Mouse (Mus musculus) kidney, adult 2 months (tissue): ENCODE measurements around the gene Tnfaip2. TPM values are rescaled to one million over a fixed set of nuclear protein-coding genes. Genes with fewer than 3 reads are reported as not detected.

Experiments used
- DNase-seq: peaks from one replicate; pipeline ENCODE4 v3.0.0; 2021
- H3K27ac ChIP-seq: fragments of 200-500 bp; 2 replicates; pipeline ENCODE4 v1.5.1; 2012; ENCODE audit warnings: low read depth, low read length, control low read depth, inconsistent platforms; ENCODE audit not compliant: insufficient read depth
- H3K27me3 ChIP-seq: fragments of 200-500 bp; replicated peaks from 2 replicates; pipeline ENCODE4 v1.6.1; 2012; ENCODE audit warnings: mild to moderate bottlenecking, moderate library complexity, low read length, inconsistent platforms; ENCODE audit not compliant: control insufficient read depth, insufficient read depth
- H3K36me3 ChIP-seq: fragments of 200-500 bp; 2 replicates; pipeline ENCODE4 v1.6.1; 2012; ENCODE audit warnings: mild to moderate bottlenecking, moderate library complexity, low read length, inconsistent platforms; ENCODE audit not compliant: control insufficient read depth, insufficient read depth
- H3K4me1 ChIP-seq: fragments of 200-500 bp; 2 replicates; pipeline ENCODE4 v1.6.1; 2011; ENCODE audit warnings: low read length; ENCODE audit not compliant: control insufficient read depth, insufficient read depth
- H3K4me3 ChIP-seq: fragments of 200-500 bp; 2 replicates; pipeline ENCODE4 v1.5.1; 2011; ENCODE audit warnings: mild to moderate bottlenecking, low read depth, low read length, control low read depth; ENCODE audit not compliant: insufficient read depth
- CTCF ChIP-seq: fragments of 200-500 bp; conservative IDR thresholded peaks from 2 replicates; pipeline ENCODE4 v1.5.1; 2011; ENCODE audit warnings: low read depth, mild to moderate bottlenecking, control low read depth, low read length, moderate library complexity, mixed read lengths; ENCODE audit not compliant: insufficient read depth, insufficient read length
- POLR2A ChIP-seq: fragments of 200-500 bp; IDR thresholded peaks from one replicate; pipeline ENCODE4 v1.6.1; 2011; ENCODE audit warnings: low read depth, low read length, control low read depth
- WGBS: fragments of 180-500 bp; shearing (Covaris S2); methylation state at CpG from one replicate; pipeline ENCODE4 v1.1.7; 2018; 5-methylcytosine and 5-hydroxymethylcytosine counted together
- polyA plus RNA-seq: library from polyadenylated mRNA; depleted of rRNA; stranded (reverse); fragments of >200 nt; gene quantifications from 2 replicates; pipeline ENCODE4 v1.2.3, GENCODE M21; 2012

Tnfaip2 gene
- polyA plus RNA-seq, 1 experiment: 48.5 TPM

DNA sequence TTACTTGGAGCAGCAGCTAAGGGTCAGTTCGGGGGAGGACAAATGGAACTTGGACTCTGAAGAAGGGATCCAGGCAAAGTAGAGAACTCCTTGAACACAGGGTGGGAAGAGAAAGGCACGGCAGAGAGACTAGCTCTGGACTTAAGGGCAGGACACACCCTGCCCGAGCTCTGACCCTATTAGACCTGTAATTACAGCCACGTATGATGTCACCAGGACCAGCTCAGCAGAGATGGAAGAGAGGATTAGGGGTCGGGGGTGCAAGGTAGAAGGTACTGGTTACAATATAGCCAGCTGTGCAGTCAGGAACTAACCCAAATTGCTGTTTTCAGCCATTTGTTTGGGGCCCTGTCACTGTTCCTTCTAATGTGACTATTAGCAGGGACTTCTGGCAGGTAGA, 19.4 kb upstream of the Tnfaip2 start:
- Histone ChIP-seq H3K27me3 (no peaks in the 10 kb centered on the region), H3K4me1 (no peaks in the 10 kb centered on the region; the same call in 1 of the 2 replicates), H3K36me3 (no peaks in the 10 kb centered on the region), H3K4me3 (no peak overlapping the region), H3K27ac (no peak overlapping the region)
- WGBS: 61% methylated on average over 5 of the region's 5 CpGs
- no peak for DNase-seq
- TF ChIP-seq CTCF: no peak
- no peak for TF ChIP-seq POLR2A

DNA sequence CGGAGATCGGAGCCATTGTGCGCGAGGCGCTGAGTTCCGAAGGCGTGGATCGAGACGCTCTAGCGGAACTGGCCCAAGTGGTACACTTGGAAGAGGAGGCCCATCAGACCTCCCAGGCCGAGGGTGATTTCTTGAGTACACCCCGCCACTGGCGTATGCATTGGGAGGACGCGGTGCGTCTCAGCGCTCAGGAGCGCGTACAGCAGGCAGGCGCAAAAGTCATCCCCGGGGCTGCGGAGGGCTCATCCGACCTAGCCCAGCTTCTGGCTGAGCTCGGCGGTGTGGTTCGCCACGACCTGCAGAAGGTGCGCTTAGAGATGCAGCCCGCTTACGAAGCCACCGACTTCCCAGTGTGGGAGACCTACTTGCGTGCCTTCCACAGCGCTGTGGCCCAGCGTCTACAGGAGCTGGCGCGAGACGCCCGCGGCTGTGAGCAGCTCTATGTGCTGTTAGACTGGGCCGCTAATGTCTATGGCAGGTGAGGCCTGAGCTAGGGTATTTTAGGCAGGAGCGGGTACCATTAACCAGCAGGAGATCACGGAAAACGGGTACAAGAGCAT, 18.6 kb upstream of the Tnfaip2 start:
- TF ChIP-seq CTCF (no peak), POLR2A (no peak)
- WGBS: 72% methylated on average over 43 of the region's 43 CpGs
- Histone ChIP-seq H3K27ac (no peak overlapping the region), H3K27me3 (no peaks in the 10 kb centered on the region), H3K4me1 (peaks cover 8% of the 10 kb centered on the region), H3K36me3 (no peaks in the 10 kb centered on the region), H3K4me3 (no peak overlapping the region)
- DNase-seq: no peak

DNA sequence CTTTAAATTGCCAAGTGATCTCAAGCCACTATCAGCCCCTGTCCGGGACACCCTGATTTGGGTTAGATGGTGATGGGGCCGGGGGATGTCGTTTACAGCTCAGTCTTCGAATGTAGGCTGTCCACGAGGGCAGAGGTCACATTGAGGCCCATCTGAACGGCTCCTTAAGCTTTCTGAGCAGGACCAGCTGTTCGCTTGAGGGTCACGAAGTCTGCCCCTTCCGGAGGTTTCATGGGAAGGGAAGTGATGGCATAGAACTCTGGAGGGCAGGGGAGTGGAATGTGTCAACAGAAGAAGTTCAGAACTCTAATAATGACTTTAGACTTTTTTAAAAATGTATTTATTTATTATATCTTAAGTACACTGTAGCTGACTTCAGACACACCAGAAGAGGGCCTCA, 17.7 kb upstream of the Tnfaip2 start:
- no peak for TF ChIP-seq CTCF
- no peak for TF ChIP-seq POLR2A
- DNase-seq: no peak
- Histone ChIP-seq H3K4me3 (no peak overlapping the region), H3K27ac (no peak overlapping the region), H3K4me1 (peaks cover 14% of the 10 kb centered on the region), H3K36me3 (no peaks in the 10 kb centered on the region), H3K27me3 (no peaks in the 10 kb centered on the region)
- 57% methylated on average over 9 of the region's 9 CpGs for WGBS

DNA sequence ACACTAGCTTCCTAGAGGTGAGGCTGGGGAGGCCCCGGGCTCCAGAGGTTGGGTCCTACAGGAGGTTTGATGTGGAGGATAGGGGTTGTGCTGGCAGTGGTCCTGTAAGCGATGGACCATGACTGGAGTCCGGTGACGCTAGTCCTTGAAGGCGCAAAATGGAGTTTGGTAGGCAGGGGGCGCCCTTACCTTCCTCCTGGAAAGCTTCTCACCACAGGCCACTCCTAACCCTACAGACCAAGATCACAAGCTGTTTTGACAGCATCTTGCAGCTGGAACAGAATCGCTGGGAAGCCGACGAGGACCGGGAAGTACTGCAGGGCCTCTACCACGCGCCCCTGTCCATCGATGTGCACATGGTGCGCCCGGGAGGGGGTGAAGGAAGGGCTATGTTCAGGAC, 17.0 kb upstream of the Tnfaip2 start:
- Histone ChIP-seq H3K27ac (no peak overlapping the region), H3K27me3 (no peaks in the 10 kb centered on the region), H3K4me3 (no peak overlapping the region), H3K36me3 (no peaks in the 10 kb centered on the region), H3K4me1 (peaks cover 20% of the 10 kb centered on the region)
- no peak for TF ChIP-seq POLR2A
- peak; percentile 94 for TF ChIP-seq CTCF
- peak; percentile 93 for DNase-seq
- 5% methylated on average over 15 of the region's 15 CpGs for WGBS

DNA sequence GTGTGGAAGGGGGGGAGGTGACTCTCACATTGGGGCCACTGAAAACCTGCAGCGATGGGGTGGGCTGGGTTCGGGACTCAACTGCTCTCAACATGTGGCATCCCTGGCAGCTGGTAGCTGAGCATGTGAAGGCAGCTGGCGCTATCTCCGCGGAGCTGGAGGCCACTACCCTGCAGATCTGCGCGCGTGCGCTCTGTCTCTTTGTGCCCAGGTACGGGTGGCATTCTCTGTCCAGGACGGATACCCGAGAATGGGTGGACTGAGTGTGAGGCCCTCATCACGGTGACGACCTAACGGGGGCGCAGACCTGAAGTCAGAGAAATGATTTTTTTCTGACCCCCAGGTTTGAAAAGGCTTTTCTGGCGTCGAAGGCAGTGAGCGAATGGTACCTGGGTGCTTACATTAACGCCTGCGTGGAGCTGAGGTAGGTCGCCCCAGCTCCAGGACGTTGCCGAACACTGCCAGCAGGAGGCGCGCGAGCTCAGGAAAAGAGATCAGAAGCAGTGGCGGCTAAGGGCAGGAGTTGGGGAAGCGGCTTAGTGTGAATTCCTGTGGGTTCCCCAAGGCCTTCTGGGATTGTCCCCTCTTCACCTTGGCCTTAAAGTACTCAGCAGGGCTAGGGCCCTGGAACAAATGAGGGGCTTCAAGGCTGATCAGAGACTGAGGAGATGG, 16.3 kb upstream of the Tnfaip2 start:
- H3K27ac ChIP-seq: no peak overlapping the region
- TF ChIP-seq POLR2A: no peak
- peak; percentile 95 for TF ChIP-seq CTCF
- no peak overlapping the region for H3K4me3 ChIP-seq
- no peaks in the 10 kb centered on the region for H3K36me3 ChIP-seq
- 21% methylated on average over 29 of the region's 29 CpGs for WGBS
- peaks cover 24% of the 10 kb centered on the region for H3K4me1 ChIP-seq
- DNase-seq: peak; percentile 95
- H3K27me3 ChIP-seq: no peaks in the 10 kb centered on the region

DNA sequence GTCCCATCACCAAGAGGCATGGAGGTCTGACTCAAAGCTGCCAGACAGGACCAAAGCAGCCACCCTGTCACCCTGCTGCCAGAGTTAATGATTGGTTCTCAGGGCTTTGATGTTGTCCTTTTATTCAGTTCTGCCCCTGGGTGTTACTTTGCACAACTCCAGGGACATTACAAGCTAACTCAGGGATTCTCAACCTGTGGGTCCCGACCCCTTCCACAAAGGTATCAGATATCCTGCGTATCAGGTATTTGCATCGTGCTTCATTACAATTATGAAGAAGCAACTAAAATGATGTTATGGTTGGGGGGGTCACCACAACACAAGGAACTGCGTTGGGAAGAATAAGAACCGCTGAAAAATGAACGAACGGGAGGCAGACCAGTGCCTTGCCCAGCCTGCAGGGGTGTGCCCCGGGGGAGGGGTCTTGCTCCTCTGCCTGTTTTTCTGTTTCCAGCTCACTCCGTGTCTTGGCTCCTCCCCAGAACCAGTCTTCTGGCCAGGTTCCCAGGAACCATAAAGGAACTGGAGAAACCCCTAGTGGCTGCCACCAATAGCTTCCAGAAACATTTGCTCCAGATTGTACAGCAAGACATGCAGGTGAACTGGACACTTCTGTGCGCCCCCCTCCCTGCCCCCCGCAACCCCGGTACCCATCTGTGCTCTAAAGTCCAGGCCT, 14.7 kb upstream of the Tnfaip2 start:
- H3K27ac ChIP-seq: no peak overlapping the region
- no peaks in the 10 kb centered on the region for H3K27me3 ChIP-seq
- peaks cover 33% of the 10 kb centered on the region for H3K4me1 ChIP-seq
- WGBS: 32% methylated on average over 12 of the region's 12 CpGs
- H3K4me3 ChIP-seq: no peak overlapping the region
- no peaks in the 10 kb centered on the region for H3K36me3 ChIP-seq
- DNase-seq: peak; percentile 81
- TF ChIP-seq POLR2A (no peak), CTCF (no peak)

DNA sequence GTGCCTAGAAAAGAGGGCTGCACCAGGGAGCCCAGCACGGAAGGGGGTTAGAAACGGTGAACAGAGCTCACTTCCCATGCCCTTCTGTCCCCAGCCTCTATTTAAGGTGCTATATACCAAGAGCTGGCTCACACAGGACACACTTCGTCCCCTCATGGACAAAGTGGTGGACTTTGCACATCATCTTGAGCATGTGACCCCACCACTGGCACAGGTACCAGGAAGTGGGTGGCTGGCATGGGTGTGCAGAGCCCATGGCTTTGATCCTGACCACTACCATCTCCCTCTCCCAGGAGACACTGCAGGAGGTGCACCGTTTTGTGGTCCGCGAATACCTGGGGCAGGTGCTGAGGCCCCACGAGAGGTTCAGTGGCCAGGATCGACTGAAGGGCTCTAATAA, 13.9 kb upstream of the Tnfaip2 start:
- Histone ChIP-seq H3K4me1 (peaks cover 38% of the 10 kb centered on the region), H3K27ac (no peak overlapping the region), H3K4me3 (no peak overlapping the region), H3K36me3 (no peaks in the 10 kb centered on the region), H3K27me3 (no peaks in the 10 kb centered on the region)
- 36% methylated on average over 8 of the region's 8 CpGs for WGBS
- TF ChIP-seq CTCF (no peak), POLR2A (no peak)
- DNase-seq: peak; percentile 73
